ENCODE assay signal across 9 mouse cellular contexts in genomic region chr17:83197361-83197923, GRCm38 (mm10). TPM values are rescaled to one million over a fixed set of nuclear protein-coding genes. Genes with fewer than 3 reads are reported as not detected.
DNase-seq lines count a peak whose midpoint lies in the region; ATAC-seq lines count a peak whose summit lies in the region.
"Had no signal": no experiment of that assay in that cellular context is flagged by ENCODE, and none has a peak within 500 bp of the region (broad histone marks: within the 10 kb centered on the region; RNA-seq: fewer than 3 reads in every experiment).

No protein-coding gene starts in this region.

- H3K4me3 ChIP-seq in embryonic facial prominence, embryonic 10.5 days, result no peak overlapping the region
- H3K4me3 ChIP-seq in intestine, embryonic 15.5 days (replicated peaks), result no peak overlapping the region
- H3K4me3 ChIP-seq in liver, embryonic 13.5 days (replicated peaks), result no peak overlapping the region
- no peak overlapping the region for H3K4me3 ChIP-seq in midbrain, embryonic 11.5 days (ENCODE audit: low read depth, low read length)

- H3K27ac ChIP-seq in embryonic facial prominence, embryonic 10.5 days (replicated peaks), result peak overlapping the region; percentile 82
- H3K27ac ChIP-seq in intestine, embryonic 15.5 days, result peak overlapping the region; percentile 51
- peak overlapping the region; percentile 43; the same call in 1 of the 2 replicates for H3K27ac ChIP-seq in liver, embryonic 13.5 days
- H3K27ac ChIP-seq in midbrain, embryonic 11.5 days (ENCODE audit: low read depth, low read length), result no peak overlapping the region

- no peak overlapping the region for H3K4me2 ChIP-seq in intestine, embryonic 15.5 days (replicated peaks)
- H3K4me2 ChIP-seq in liver, embryonic 13.5 days, result no peak overlapping the region
- H3K4me2 ChIP-seq in midbrain, embryonic 11.5 days, result no peak overlapping the region

- H3K36me3 ChIP-seq in embryonic facial prominence, embryonic 10.5 days (replicated peaks), result no peaks in the 10 kb centered on the region
- H3K36me3 ChIP-seq in intestine, embryonic 15.5 days, result no peaks in the 10 kb centered on the region
- H3K36me3 ChIP-seq in liver, embryonic 13.5 days, result no peaks in the 10 kb centered on the region
- H3K36me3 ChIP-seq in midbrain, embryonic 11.5 days (ENCODE audit: control insufficient read depth, insufficient read depth, low read length), result no peaks in the 10 kb centered on the region

- H3K4me1 ChIP-seq in embryonic facial prominence, embryonic 10.5 days, result peaks cover 69% of the 10 kb centered on the region
- peaks cover 18% of the 10 kb centered on the region; the same call in 1 of the 2 replicates for H3K4me1 ChIP-seq in intestine, embryonic 15.5 days (replicated peaks)
- peaks cover 5% of the 10 kb centered on the region; the same call in 1 of the 2 replicates for H3K4me1 ChIP-seq in liver, embryonic 13.5 days (replicated peaks)
- H3K4me1 ChIP-seq in midbrain, embryonic 11.5 days (ENCODE audit: control insufficient read depth, insufficient read depth, low read length), result peaks cover 5% of the 10 kb centered on the region; the same call in 1 of the 2 replicates

- intact Hi-C loops in heart, postnatal 14 days (cut with DNase I), result no loop called here

- ATAC-seq in intestine, embryonic 15.5 days, result peak; percentile 61
- ATAC-seq in liver, embryonic 13.5 days (ENCODE audit: low read depth), result 0 out of 2 replicates have a peak, but pooled peaks have one; percentile 34
- ATAC-seq in megakaryocyte, adult 5-6 weeks (ENCODE audit: poor library complexity, severe bottlenecking), result no peak
- ATAC-seq in midbrain, embryonic 11.5 days (ENCODE audit: low FRiP score), result no peak

- peak; percentile 98 for DNase-seq in heart, adult 11 months
- no peak for DNase-seq in heart, postnatal 14 days
- DNase-seq in embryonic facial prominence, embryonic 10.5 days (ENCODE audit: low spot score), result peak; percentile 56
- DNase-seq in liver, embryonic 13.5 days, result no peak
- no peak for DNase-seq in midbrain, embryonic 11.5 days (ENCODE audit: low spot score, missing footprints)
- no peak for DNase-seq in left cerebral cortex, adult 11 months (ENCODE audit: low spot score)

- WGBS in embryonic facial prominence, embryonic 10.5 days, result 21% methylated on average over 4 of the region's 4 CpGs
- 35% methylated on average over 4 of the region's 4 CpGs for WGBS in intestine, embryonic 15.5 days
- 39% methylated on average over 4 of the region's 4 CpGs for WGBS in liver, embryonic 13.5 days (ENCODE audit: insufficient replicate concordance)
- 33% methylated on average over 4 of the region's 4 CpGs for WGBS in midbrain, embryonic 11.5 days

- no peak overlapping the region for H3K9ac ChIP-seq in intestine, embryonic 15.5 days
- H3K9ac ChIP-seq in liver, embryonic 13.5 days, result no peak overlapping the region
- H3K9ac ChIP-seq in midbrain, embryonic 11.5 days (ENCODE audit: low read length), result no peak overlapping the region

- no peaks in the 10 kb centered on the region for H3K9me3 ChIP-seq in embryonic facial prominence, embryonic 10.5 days
- no peaks in the 10 kb centered on the region for H3K9me3 ChIP-seq in intestine, embryonic 15.5 days
- H3K9me3 ChIP-seq in liver, embryonic 13.5 days (replicated peaks), result no peaks in the 10 kb centered on the region
- no peaks in the 10 kb centered on the region for H3K9me3 ChIP-seq in midbrain, embryonic 11.5 days (ENCODE audit: control insufficient read depth, low read length)

- peaks cover 16% of the 10 kb centered on the region; the same call in 1 of the 2 replicates for H3K27me3 ChIP-seq in embryonic facial prominence, embryonic 10.5 days (replicated peaks; ENCODE audit: low read depth, poor library complexity, severe bottlenecking)
- H3K27me3 ChIP-seq in intestine, embryonic 15.5 days (replicated peaks), result no peaks in the 10 kb centered on the region
- no peaks in the 10 kb centered on the region for H3K27me3 ChIP-seq in liver, embryonic 13.5 days
- H3K27me3 ChIP-seq in midbrain, embryonic 11.5 days (ENCODE audit: control insufficient read depth, insufficient read depth, low read length), result peaks cover 13% of the 10 kb centered on the region
- H3K27me3 ChIP-seq: CH12.LX had no signal

RNA-seq across cellular contexts. Expression of gene Pkdcc, which starts 17.6 kb away (rescaled TPM):
- total RNA-seq in heart, postnatal 14 days (2021), result 10 to 100 TPM; 34.7 to 37.8 TPM
- 15.1 and 17.5 TPM in 2 replicates for polyA plus RNA-seq in embryonic facial prominence, embryonic 10.5 days (2016; fragmentation: Nextera tagmentation; extraction: Ambion mirVana)
- 26.9 and 28.4 TPM in 2 replicates for polyA plus RNA-seq in intestine, embryonic 15.5 days (2015; fragmentation: Nextera tagmentation; extraction: Ambion mirVana)
- 2.6 and 3.5 TPM in 2 replicates for polyA plus RNA-seq in liver, embryonic 13.5 days (2015; fragmentation: Nextera tagmentation; extraction: Ambion mirVana)
- 2.3 and 4.8 TPM in 2 replicates for total RNA-seq in megakaryocyte, adult 5-6 weeks (2015)
- 6.1 and 8.9 TPM in 2 replicates for total RNA-seq in megakaryocyte, adult 5-6 weeks (2017)
- 5.0 and 5.5 TPM in 2 replicates for polyA plus RNA-seq in midbrain, embryonic 11.5 days (2014; fragmentation: Nextera tagmentation; extraction: Ambion mirVana)

Comparison
In these comparisons a context has a peak if more than half of its experiments do, and no peak if none do; other contexts are left out.
1. DNase-seq: peak in heart, adult 11 months (single experiment) and embryonic facial prominence, embryonic 10.5 days (single experiment); none in heart, postnatal 14 days (0 of 2), liver, embryonic 13.5 days (single experiment), midbrain, embryonic 11.5 days (single experiment) and left cerebral cortex, adult 11 months (single experiment).
2. ATAC-seq: peak in intestine, embryonic 15.5 days (single experiment) and liver, embryonic 13.5 days (single experiment); none in megakaryocyte, adult 5-6 weeks (single experiment) and midbrain, embryonic 11.5 days (single experiment).